ENCODE assay signal across 18 mouse cellular contexts in the genomic region with DNA sequence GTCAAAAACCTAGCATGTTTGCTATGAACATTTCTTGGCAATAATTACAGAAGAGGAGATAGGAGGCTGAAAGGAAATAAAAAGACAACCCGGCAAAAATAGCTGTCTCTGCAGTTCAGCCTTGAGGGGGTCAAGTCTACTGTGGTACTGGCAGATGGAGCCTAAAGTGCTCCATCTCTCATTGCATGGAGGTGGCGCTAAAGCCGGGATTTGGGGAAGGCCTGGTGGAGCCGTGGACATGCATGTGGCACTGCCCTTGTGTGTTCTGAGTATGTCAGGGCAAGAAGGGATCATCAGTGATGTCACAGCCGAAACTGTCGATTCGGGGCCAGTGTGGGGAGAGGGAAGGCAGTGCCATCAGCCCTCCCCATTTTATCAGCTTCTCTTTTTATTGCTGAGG.
"Had no signal": no experiment of that assay in that cellular context is flagged by ENCODE, and none has a peak within 500 bp of the region (broad histone marks: within the 10 kb centered on the region; RNA-seq: fewer than 3 reads in every experiment).

No protein-coding gene starts in this region.

- H3K9ac ChIP-seq: lung, embryonic 14.5 days; midbrain, embryonic 12.5 days; neural tube, embryonic 13.5 days; neural tube, embryonic 15.5 days had no signal

- H3K27me3 ChIP-seq: midbrain, embryonic 12.5 days; neural tube, embryonic 13.5 days; neural tube, embryonic 15.5 days had no signal

- DNase-seq: lung, adult 18-20 months; lung, embryonic 14.5 days; lung, postnatal 10 days; lung, postnatal 4 days; midbrain, embryonic 14.5 days; retina, postnatal 1 day; right cerebral cortex, adult 18-20 months; right cerebral cortex, postnatal 25 days; right cerebral cortex, postnatal 4 days; spleen, adult 18-20 months; thymus, adult 18-20 months; thymus, postnatal 14 days; thymus, postnatal 36 days had no signal

- H3K4me2 ChIP-seq: lung, embryonic 14.5 days; midbrain, embryonic 12.5 days; neural tube, embryonic 13.5 days; neural tube, embryonic 15.5 days had no signal

- H3K9me3 ChIP-seq: midbrain, embryonic 10.5 days; midbrain, embryonic 12.5 days; neural tube, embryonic 13.5 days; neural tube, embryonic 15.5 days had no signal

- H3K4me3 ChIP-seq: midbrain, embryonic 10.5 days; midbrain, embryonic 12.5 days; myocyte; neural tube, embryonic 13.5 days; neural tube, embryonic 15.5 days had no signal

- H3K36me3 ChIP-seq: midbrain, embryonic 10.5 days; midbrain, embryonic 12.5 days; neural tube, embryonic 13.5 days; neural tube, embryonic 15.5 days had no signal

- H3K27ac ChIP-seq: midbrain, embryonic 10.5 days; midbrain, embryonic 12.5 days; neural tube, embryonic 13.5 days; neural tube, embryonic 15.5 days had no signal
